Mouse (Mus musculus) limb, embryonic 13.5 days (tissue): ENCODE data around the gene Sema4d. TPM values are rescaled to one million over a fixed set of nuclear protein-coding genes. Genes with fewer than 3 reads are reported as not detected.

Experiments
- ATAC-seq: fragments of 200-750 bp; cut with Nextera tagmentation; 2 replicates; pipeline ENCODE4 v1.8.0; 2017; ENCODE audit warnings: low read depth, moderate number of reproducible peaks, moderate TSS enrichment; ENCODE audit not compliant: low FRiP score
- H3K27ac ChIP-seq: fragments of 300-500 bp; sonication (generic); 2 replicates; pipeline ENCODE4 v1.5.1; 2015; ENCODE audit warnings: inconsistent platforms, mild to moderate bottlenecking, moderate library complexity
- H3K27me3 ChIP-seq: fragments of 300-500 bp; sonication (generic); 2 replicates; pipeline ENCODE4 v1.6.1; 2015; ENCODE audit warnings: mild to moderate bottlenecking, inconsistent platforms
- H3K36me3 ChIP-seq: fragments of 300-500 bp; sonication (generic); 2 replicates; pipeline ENCODE4 v1.6.1; 2015; ENCODE audit warnings: inconsistent platforms, mild to moderate bottlenecking, moderate library complexity
- H3K4me1 ChIP-seq: fragments of 300-500 bp; sonication (generic); 2 replicates; pipeline ENCODE4 v1.6.1; 2015; ENCODE audit warnings: inconsistent platforms
- H3K4me2 ChIP-seq: fragments of 300-500 bp; sonication (generic); replicated peaks from 2 replicates; pipeline ENCODE4 v1.6.1; 2015; ENCODE audit warnings: inconsistent platforms, mild to moderate bottlenecking, moderate library complexity
- H3K4me3 ChIP-seq: fragments of 300-500 bp; sonication (generic); 2 replicates; pipeline ENCODE4 v1.5.1; 2015; ENCODE audit warnings: moderate library complexity, mild to moderate bottlenecking, inconsistent platforms
- H3K9ac ChIP-seq: fragments of 300-500 bp; sonication (generic); 2 replicates; pipeline ENCODE4 v1.6.1; 2015; ENCODE audit warnings: mild to moderate bottlenecking, inconsistent platforms
- H3K9me3 ChIP-seq: fragments of 300-500 bp; sonication (generic); 2 replicates; pipeline ENCODE4 v1.6.1; 2016; ENCODE audit warnings: inconsistent platforms
- WGBS: fragments of 180-500 bp; shearing (Covaris S2); methylation state at CpG from one replicate; pipeline ENCODE4 v1.1.7; 2015; 5-methylcytosine and 5-hydroxymethylcytosine counted together
- polyA plus RNA-seq: library from polyadenylated mRNA; unstranded; fragments of >200 nt; fragmentation: Nextera tagmentation; extraction: Ambion mirVana; gene quantifications from 2 replicates; pipeline ENCODE4 v1.2.1, GENCODE M21; 2015

Gene Sema4d
- polyA plus RNA-seq, 1 experiment from 2014 or later, result 5.8 TPM

- no peak for ATAC-seq
- no peak overlapping the region for H3K4me3 ChIP-seq
- H3K27ac ChIP-seq, result no peak overlapping the region
- 91% methylated on average over 5 of the region's 5 CpGs for WGBS
- H3K4me1 ChIP-seq, result no peaks in the 10 kb centered on the region
- no peak overlapping the region for H3K9ac ChIP-seq
- H3K9me3 ChIP-seq, result no peaks in the 10 kb centered on the region
- peaks cover 12% of the 10 kb centered on the region for H3K36me3 ChIP-seq
- H3K27me3 ChIP-seq, result no peaks in the 10 kb centered on the region
- no peak overlapping the region for H3K4me2 ChIP-seq
Measured at GRCm38 (mm10) chr13:51703893-51704292, 89.7 kb downstream of the Sema4d start.

- Histone ChIP-seq H3K4me2 (no peak overlapping the region), H3K9ac (no peak overlapping the region), H3K36me3 (peaks cover 10% of the 10 kb centered on the region), H3K27me3 (no peaks in the 10 kb centered on the region), H3K4me3 (no peak overlapping the region), H3K27ac (no peak overlapping the region), H3K4me1 (no peaks in the 10 kb centered on the region), H3K9me3 (no peaks in the 10 kb centered on the region)
- WGBS, result 82% methylated on average over 3 of the region's 3 CpGs
- no peak for ATAC-seq
Measured at GRCm38 (mm10) chr13:51698318-51698717, 95.2 kb downstream of the Sema4d start.

GRCm38 (mm10) chr13:51697897-51698296, 95.7 kb downstream of the Sema4d start:
- H3K27me3 ChIP-seq, result no peaks in the 10 kb centered on the region
- no peaks in the 10 kb centered on the region for H3K4me1 ChIP-seq
- no peak overlapping the region for H3K9ac ChIP-seq
- 47% methylated on average over 4 of the region's 4 CpGs for WGBS
- peaks cover 10% of the 10 kb centered on the region; the same call in 1 of the 2 replicates for H3K36me3 ChIP-seq
- H3K27ac ChIP-seq, result no peak overlapping the region
- H3K4me3 ChIP-seq, result no peak overlapping the region
- no peaks in the 10 kb centered on the region for H3K9me3 ChIP-seq
- H3K4me2 ChIP-seq, result no peak overlapping the region
- ATAC-seq, result no peak

GRCm38 (mm10) chr13:51697455-51697854, 96.1 kb downstream of the Sema4d start:
- no peak overlapping the region for H3K4me2 ChIP-seq
- H3K27ac ChIP-seq, result no peak overlapping the region
- no peak overlapping the region for H3K4me3 ChIP-seq
- ATAC-seq, result peak; percentile 24; the same call in 1 of the 2 replicates
- no peaks in the 10 kb centered on the region for H3K9me3 ChIP-seq
- H3K4me1 ChIP-seq, result no peaks in the 10 kb centered on the region
- 76% methylated on average over 6 of the region's 6 CpGs for WGBS
- H3K27me3 ChIP-seq, result no peaks in the 10 kb centered on the region
- no peak overlapping the region for H3K9ac ChIP-seq
- 0 out of 2 replicates have a peak, but pooled peaks cover 6% of the 10 kb centered on the region for H3K36me3 ChIP-seq

GRCm38 (mm10) chr13:51696481-51696880, 97.1 kb downstream of the Sema4d start:
- Histone ChIP-seq H3K36me3 (0 out of 2 replicates have a peak, but pooled peaks cover 2% of the 10 kb centered on the region), H3K4me1 (no peaks in the 10 kb centered on the region), H3K27me3 (no peaks in the 10 kb centered on the region), H3K4me2 (no peak overlapping the region), H3K4me3 (no peak overlapping the region), H3K9me3 (no peaks in the 10 kb centered on the region), H3K27ac (no peak overlapping the region), H3K9ac (no peak overlapping the region)
- no peak for ATAC-seq

- peaks cover 55% of the 10 kb centered on the region for H3K36me3 ChIP-seq
- ATAC-seq, result no peak
- H3K9me3 ChIP-seq, result no peaks in the 10 kb centered on the region
- no peak overlapping the region for H3K4me2 ChIP-seq
- peaks cover 7% of the 10 kb centered on the region; the same call in 1 of the 2 replicates for H3K4me1 ChIP-seq
- no peak overlapping the region; the same call in 1 of the 2 replicates for H3K27ac ChIP-seq
- WGBS, result 39% methylated on average over 3 of the region's 3 CpGs
- no peaks in the 10 kb centered on the region for H3K27me3 ChIP-seq
- no peak overlapping the region for H3K4me3 ChIP-seq
- H3K9ac ChIP-seq, result no peak overlapping the region
Measured at GRCm38 (mm10) chr13:51688688-51689087, 104.9 kb downstream of the Sema4d start.

DNA sequence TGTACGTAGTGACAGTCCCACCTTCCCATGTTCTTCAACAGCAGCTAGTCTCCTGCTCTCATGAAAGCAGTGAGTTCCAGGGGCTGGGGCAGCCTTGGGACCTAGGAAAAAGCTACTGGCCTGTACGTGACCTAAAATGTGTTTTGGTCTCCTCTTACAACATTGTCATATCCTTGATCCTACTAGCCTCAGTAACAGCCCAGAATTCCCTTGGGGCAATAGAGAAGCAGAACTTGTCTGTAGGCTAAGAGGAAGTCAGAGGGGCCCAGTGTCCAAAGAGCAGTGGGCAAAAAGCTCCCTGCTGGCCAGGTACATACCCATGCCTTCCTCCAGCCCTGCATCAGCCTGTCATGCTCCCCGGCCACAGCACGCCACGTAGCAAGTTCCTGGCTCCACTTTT, 106.6 kb downstream of the Sema4d start:
- Histone ChIP-seq H3K4me2 (no peak overlapping the region), H3K27me3 (no peaks in the 10 kb centered on the region), H3K4me3 (no peak overlapping the region), H3K9me3 (no peaks in the 10 kb centered on the region), H3K36me3 (peaks cover 72% of the 10 kb centered on the region), H3K4me1 (peaks cover 7% of the 10 kb centered on the region; the same call in 1 of the 2 replicates), H3K9ac (no peak overlapping the region), H3K27ac (no peak overlapping the region)
- WGBS, result 97% methylated on average over 5 of the region's 5 CpGs
- ATAC-seq, result no peak

DNA sequence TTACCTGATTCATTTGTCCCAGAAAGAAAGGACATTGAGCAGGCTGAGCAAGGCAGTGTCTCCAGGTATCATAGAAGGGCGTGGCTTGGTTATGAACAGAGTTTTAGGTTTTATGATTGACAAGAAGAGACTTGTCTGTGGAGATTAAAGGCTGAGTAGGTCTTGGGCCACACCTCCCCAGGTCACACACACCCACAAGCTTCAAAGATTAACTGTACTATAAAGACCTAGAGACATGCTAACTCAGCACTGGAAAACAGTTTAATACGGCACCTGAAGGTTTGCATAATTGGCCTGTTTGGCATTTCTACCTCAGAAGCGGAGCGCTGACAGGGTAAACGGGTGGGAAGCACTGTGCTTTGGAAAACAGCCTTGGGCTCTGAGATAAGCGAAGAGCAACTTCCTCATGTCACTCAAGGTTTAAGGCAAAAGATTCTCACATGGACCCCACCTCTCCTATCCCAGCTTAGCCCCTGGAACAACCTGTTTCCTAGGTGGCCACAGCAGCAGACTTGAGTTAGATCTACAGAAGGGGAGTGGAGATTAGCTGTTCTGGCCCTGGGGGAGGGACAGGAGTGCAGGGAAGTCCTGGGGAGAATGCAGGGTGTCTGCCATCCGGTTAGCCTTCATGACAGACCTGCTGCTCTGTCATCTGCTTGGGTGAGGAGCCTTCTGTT, 108.1 kb downstream of the Sema4d start:
- Histone ChIP-seq H3K4me3 (no peak overlapping the region), H3K36me3 (peaks cover 84% of the 10 kb centered on the region), H3K27ac (no peak overlapping the region), H3K9ac (no peak overlapping the region), H3K9me3 (no peaks in the 10 kb centered on the region), H3K27me3 (no peaks in the 10 kb centered on the region), H3K4me2 (no peak overlapping the region), H3K4me1 (peaks cover 7% of the 10 kb centered on the region; the same call in 1 of the 2 replicates)
- WGBS, result 76% methylated on average over 7 of the region's 7 CpGs
- ATAC-seq, result no peak

- ATAC-seq, result no peak
- Histone ChIP-seq H3K4me1 (no peaks in the 10 kb centered on the region), H3K36me3 (peaks cover 98% of the 10 kb centered on the region), H3K27me3 (no peaks in the 10 kb centered on the region), H3K9ac (no peak overlapping the region), H3K4me2 (no peak overlapping the region), H3K9me3 (no peaks in the 10 kb centered on the region), H3K4me3 (no peak overlapping the region), H3K27ac (no peak overlapping the region)
- WGBS, result 94% methylated on average over 8 of the region's 8 CpGs
Measured at GRCm38 (mm10) chr13:51681634-51682033, 111.9 kb downstream of the Sema4d start.

GRCm38 (mm10) chr13:51681076-51681475, 112.5 kb downstream of the Sema4d start:
- H3K36me3 ChIP-seq, result peaks cover 99% of the 10 kb centered on the region
- H3K4me3 ChIP-seq, result no peak overlapping the region
- ATAC-seq, result no peak
- H3K4me2 ChIP-seq, result no peak overlapping the region
- H3K9ac ChIP-seq, result no peak overlapping the region
- no peaks in the 10 kb centered on the region for H3K27me3 ChIP-seq
- H3K27ac ChIP-seq, result no peak overlapping the region
- 79% methylated on average over 5 of the region's 5 CpGs for WGBS
- H3K4me1 ChIP-seq, result no peaks in the 10 kb centered on the region
- H3K9me3 ChIP-seq, result no peaks in the 10 kb centered on the region

DNA sequence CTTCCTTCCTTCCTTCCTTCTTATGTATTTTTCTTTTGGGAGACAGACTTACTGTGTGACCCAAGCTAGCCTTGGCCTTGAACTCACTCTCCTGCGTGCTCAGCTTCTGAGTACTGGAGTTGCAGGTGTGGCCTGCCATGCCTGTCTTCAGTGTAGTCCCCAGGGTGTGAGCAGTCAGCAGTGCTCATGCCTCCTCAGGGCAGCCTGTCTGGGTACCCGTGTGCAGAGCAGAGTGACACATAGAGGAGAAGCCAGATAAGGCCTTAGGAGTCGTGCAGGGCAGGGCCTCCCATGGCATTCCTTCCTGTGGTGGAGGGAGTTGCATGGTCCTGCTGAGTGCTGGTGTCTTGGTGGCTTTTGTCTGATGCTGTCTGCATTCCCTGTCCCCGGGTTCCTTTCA, 114.2 kb downstream of the Sema4d start:
- H3K27me3 ChIP-seq, result no peaks in the 10 kb centered on the region
- no peaks in the 10 kb centered on the region for H3K9me3 ChIP-seq
- 88% methylated on average over 4 of the region's 4 CpGs for WGBS
- no peak for ATAC-seq
- no peak overlapping the region for H3K9ac ChIP-seq
- H3K4me1 ChIP-seq, result no peaks in the 10 kb centered on the region
- no peak overlapping the region for H3K4me2 ChIP-seq
- H3K36me3 ChIP-seq, result peaks cover 99% of the 10 kb centered on the region
- no peak overlapping the region for H3K27ac ChIP-seq
- no peak overlapping the region for H3K4me3 ChIP-seq

DNA sequence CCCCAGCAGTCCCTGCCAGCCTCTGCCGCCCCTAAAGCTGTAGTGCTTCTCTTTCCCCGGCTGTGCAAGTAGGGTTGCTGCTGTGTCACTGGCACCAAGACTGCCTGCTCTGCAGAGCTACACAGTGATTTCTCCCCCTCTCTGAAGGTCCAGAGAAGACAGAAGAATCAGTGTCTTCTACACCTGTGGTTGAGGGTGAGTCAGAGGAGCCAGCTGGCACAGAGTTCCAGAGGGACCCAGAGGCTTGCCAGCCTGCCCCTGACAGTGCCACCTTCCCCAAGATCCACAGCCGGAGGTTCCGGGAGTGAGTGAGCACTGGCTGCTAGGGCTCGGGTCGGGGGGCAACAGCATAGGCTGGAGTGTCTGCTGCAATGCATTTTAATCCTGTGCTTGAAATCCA, 114.9 kb downstream of the Sema4d start:
- no peak overlapping the region for H3K9ac ChIP-seq
- no peaks in the 10 kb centered on the region for H3K27me3 ChIP-seq
- H3K9me3 ChIP-seq, result no peaks in the 10 kb centered on the region
- no peak for ATAC-seq
- H3K4me1 ChIP-seq, result no peaks in the 10 kb centered on the region
- WGBS, result 89% methylated on average over 6 of the region's 6 CpGs
- H3K27ac ChIP-seq, result no peak overlapping the region
- H3K36me3 ChIP-seq, result peaks cover 100% of the 10 kb centered on the region
- no peak overlapping the region for H3K4me2 ChIP-seq
- H3K4me3 ChIP-seq, result no peak overlapping the region

DNA sequence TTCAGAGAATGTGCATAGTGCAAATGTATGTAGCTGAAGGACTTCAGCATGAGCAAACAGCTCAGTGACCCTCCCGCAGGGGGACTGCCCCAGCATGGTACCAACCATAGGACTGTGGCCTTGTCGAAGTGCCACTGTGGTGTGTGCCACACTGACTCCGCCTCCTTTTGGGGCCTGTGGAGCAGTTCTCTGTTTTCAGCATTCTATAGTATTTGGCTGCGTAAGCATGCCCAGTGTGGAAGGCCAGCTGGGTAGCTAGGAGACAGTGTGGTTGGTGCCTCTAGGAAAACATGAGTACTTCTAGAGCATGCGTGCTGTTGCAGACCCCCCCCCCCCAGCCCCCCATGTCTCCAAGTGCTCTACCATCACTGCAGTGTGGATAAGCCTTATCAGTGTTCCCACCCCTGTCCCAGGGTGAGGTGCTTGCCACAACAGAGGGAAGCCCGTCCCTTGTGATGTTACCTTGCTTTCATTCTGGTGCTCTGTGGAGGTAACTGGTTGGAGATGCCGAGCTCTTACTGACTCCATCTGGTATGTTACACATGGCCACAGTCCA, 115.8 kb downstream of the Sema4d start:
- Histone ChIP-seq H3K27ac (no peak overlapping the region), H3K36me3 (peaks cover 98% of the 10 kb centered on the region), H3K9me3 (no peaks in the 10 kb centered on the region), H3K9ac (no peak overlapping the region), H3K4me1 (no peaks in the 10 kb centered on the region), H3K4me2 (no peak overlapping the region), H3K4me3 (no peak overlapping the region), H3K27me3 (no peaks in the 10 kb centered on the region)
- WGBS, result 91% methylated on average over 7 of the region's 7 CpGs
- no peak for ATAC-seq
